Mouse (Mus musculus) layer of hippocampus, adult 11-12 months (tissue): ENCODE results near the gene Galnt14.

Experiments
- DNase-seq: peaks from one replicate; pipeline ENCODE4 v3.0.0; 2022; ENCODE audit warnings: low spot score

Gene Galnt14

DNA sequence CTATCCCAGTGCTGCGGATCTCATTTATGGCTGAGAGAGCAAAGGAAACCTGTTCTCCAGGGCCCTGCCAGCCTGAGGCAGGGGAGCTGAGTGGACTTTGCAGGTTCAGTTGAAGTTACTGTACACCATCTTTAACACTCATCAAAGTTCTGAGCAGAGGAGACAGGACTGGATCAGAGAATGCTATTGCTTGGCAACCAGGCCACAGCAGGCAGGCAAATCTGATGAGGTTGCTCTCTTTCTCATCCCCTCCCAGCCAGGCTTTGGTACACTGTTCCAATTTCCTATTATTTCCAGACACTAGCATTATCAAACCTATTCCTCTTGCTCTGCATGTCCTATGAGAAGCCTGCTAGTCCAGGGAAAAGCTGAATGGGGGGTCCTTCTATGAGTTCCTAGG, 41.3 kb downstream of the Galnt14 start:
- no peak for DNase-seq

DNA sequence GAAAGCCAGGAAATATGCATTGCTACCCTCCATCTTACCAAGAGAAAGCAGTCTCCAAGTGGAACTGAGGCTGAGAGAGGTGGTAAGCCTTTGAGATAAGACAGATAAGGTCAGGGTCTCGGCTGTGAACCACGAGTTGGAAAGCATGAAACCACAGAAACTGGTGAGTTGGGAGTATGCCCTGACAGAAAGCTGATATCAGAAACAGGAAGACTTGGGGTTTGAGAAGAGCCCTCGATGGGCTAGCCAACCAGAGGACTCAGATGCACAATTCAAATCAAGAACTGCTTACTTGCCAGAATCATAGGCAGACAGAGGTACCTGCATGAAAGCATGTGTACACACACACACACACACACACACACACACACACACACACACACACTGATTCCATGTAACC, 47.0 kb downstream of the Galnt14 start:
- DNase-seq: no peak

DNA sequence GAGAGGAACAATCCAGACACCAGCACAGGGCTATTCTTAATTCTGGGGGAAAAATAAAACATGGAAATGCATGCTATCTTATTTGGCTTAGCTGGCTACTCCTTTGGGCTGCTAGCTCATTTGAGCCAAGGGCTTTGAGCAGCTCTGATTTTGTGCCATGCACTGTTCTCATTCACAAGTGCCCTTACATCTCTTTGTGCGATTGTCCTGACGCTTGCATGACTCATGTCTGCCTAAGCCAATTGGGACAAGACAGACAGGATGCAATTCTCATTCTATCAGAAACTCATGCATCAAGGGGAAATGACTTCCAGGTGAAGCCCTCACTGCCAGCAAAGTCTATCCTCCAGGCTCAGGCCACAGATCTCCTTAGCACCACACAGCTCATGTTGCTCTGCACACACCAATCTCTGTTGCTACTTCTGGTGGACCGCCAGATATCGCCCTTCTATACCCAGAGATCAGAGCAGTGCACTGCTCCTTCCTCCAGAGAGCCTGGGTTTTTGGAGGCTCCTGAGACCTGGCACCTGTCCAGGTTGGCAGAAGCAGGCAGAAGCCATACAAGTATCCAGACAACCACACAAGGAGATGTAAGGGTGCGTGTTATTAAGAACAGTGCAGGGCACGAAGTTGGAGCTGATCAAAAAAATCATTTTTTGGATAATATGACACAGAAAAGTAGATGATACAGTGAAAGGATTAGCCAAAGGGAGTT, 51.4 kb downstream of the Galnt14 start:
- DNase-seq: no peak

DNA sequence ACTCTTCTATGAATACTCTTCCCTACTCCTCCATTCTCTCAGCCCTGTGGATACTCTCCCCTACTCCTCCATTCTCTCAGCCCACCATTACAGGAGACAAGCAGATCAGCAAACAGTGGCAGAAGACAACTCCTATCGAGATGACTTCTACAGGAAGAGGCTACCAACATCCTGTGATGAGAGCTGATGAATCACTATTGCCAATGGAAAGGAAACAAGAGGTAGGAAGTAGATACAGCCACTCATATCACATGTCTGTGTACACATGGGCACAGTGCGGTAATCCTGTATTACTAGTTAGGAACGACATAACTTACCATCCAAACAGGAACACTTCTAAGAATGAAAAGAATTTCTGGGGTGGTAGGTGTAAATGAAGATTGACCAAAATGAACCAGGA, 53.9 kb downstream of the Galnt14 start:
- no peak for DNase-seq

DNA sequence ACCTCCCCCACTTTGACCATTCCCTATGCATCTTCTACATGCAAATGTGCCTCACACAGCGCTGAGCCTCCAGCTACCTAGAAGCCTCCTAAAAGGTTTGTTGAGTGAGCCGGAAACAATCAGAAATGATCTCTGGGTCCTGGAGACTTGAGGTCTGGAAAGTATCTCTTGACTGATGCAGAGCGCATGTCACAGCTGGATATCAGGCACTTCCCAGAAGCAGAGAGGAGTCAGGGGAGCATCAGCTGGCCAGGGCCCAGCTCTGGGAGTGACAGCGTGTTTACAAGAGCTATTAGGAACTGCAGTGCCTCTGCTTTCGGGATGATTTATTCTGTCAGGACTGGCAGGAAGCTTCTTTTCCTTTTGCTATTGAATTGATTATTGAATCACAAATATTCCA, 56.0 kb downstream of the Galnt14 start:
- no peak for DNase-seq

DNA sequence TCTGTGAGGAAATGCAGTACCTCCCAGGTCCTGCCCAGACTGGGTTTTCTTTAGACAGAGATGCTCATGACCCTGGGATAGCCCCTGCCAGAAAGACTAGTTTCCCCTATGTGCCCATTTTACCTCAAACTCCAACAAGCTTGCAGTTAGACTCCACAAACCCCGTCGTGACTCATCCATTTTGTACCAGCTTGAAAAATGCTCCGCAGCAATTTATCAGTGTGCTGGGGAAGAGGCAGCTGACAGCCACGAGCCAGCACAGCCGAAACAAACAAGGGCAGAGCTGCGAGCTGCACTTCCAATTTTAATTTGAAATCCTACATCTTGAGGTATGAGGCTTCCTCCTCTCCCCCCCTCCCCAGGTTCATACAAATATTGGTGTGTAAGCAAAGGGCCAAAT, 60.9 kb downstream of the Galnt14 start:
- DNase-seq: peak; percentile 16

DNA sequence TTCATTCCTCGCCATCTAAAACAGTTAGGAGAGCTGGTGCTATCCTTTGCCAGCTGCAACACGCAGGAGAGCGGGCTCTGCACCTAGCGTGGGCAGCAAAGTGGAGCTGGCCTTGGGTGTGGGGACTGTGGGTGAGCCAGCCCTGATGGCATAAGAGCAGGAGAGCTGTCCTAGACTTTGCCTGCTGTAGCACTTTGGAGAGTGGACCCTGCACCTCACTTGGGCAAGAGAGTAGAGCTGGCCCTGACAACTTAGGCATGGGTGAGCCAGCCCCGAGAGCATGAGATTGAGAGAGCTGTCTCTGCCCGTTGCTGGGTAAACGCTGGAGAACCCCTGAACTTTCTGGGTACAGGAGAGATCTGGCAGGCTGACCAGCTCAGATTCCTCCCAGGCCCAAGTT, 68.6 kb downstream of the Galnt14 start:
- no peak for DNase-seq

DNA sequence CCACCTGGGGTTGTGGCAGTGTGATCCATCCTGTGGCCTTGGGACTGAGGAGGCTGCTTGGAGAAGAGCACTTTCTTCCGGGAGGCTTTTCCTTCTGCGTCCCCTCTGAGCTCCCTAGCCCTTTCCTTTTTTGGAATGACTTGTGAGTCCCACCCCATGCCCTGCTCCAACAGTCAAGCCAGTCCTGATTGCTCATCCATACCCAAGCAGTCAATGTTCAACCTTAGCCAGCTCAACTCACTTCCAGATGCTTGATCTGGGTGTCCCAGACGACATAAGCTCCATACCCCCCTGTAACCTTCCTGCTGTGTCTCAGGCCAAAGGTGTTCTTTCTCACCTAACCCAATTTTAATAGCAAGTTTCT, 70.2 kb downstream of the Galnt14 start:
- no peak for DNase-seq

DNA sequence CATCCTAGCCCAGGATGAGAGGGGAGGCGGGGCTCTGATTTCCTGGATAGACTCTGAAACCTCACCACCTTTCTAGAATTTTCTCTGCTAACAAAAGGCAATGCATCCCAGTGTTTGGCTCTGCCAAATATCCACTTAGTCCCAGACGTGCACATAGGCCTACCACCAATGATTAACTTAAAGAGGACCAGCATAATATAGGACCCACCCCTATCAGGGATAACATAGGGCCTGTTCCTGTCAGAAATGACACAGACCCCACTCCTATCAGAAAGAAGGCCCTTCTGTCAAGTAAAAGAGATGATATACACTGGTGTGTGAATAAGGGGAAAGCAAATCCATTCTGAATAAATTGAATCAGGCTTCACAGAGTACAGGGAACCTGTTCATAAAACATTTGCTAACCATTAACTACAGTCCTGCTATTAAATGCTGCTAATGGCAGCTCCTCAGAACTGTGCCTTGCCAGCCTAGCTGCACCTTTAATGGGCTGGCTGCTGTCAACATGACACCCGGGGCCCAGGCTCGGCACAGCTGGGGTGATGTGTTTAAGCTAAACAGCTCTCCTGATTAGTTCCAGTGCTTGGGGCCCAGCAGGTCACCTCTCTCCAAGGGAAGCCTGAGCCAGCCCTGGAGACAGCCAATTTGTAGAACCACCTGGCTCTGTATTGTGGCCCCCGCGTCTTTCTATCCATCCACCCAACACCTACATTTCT, 70.7 kb downstream of the Galnt14 start:
- DNase-seq: no peak

DNA sequence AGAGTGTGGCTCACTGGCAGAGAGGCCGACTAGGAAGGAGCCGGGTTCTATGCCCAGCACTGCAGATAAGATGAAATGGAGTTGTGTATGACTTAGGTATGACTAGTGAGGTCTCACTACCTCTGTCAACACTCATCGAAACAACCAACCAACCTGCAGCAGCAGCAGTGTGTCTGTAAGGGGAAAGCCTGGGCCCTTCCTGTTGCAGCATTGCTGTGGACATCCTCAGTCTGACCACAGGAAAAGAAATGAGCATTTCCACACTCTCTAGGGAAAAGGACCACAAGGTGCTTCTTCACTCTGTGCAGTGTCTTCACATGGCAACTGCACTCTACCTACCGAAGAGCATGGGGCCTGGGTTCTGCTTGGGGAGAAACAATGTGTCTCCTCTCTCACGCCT, 73.3 kb downstream of the Galnt14 start:
- no peak for DNase-seq

DNA sequence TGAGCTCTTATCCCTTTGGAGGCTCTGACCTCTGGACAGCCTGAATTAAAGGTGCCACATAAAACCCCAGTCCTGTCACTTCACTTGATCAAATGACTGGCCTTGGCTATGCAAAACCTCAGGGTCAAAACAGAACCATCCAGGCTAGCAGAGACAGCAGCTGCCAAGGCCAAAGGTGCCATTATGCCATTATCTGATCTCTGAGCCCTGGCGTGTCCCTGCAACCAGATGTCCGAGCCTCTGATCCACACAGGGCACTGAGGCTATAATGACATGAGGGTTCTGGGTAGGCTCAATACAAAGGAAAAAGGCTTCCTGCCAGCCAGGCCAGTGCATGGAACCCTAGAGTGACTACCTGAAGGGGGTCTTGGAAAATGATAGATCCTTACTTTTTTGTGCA, 75.4 kb downstream of the Galnt14 start:
- DNase-seq: no peak

DNA sequence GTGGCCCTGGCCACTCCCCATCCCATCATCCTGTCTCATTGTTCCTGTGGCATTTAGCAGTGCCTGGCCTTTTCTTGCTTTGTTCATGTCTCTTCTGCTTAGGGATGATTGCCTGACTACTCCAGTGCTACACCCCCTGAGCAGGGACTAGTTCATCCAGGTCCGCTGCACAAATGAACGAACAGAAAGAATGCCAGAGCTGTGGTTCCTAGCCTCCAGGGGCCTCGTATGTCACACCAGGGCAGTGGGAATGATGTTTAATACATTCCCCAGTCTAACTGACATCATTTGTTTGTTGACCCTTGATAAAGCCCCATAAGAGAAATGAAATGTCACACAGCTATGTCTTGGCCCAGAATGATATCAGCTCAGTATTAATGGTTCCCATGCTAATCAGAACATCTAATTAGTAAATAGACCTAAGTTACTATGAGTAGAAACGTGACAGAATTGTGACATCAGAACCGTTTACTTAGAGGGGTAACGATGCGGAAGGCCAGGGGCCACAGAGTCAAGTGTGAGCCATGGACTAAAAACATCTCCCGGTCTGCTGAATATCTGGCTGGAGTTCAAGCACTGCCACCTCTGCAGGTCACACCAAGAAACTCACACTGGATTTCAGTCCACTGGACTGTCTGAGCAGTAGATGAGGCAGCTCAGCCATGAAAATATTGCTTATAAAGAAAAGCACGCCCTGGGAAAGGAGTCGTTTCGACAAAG, 76.1 kb downstream of the Galnt14 start:
- DNase-seq: no peak

DNA sequence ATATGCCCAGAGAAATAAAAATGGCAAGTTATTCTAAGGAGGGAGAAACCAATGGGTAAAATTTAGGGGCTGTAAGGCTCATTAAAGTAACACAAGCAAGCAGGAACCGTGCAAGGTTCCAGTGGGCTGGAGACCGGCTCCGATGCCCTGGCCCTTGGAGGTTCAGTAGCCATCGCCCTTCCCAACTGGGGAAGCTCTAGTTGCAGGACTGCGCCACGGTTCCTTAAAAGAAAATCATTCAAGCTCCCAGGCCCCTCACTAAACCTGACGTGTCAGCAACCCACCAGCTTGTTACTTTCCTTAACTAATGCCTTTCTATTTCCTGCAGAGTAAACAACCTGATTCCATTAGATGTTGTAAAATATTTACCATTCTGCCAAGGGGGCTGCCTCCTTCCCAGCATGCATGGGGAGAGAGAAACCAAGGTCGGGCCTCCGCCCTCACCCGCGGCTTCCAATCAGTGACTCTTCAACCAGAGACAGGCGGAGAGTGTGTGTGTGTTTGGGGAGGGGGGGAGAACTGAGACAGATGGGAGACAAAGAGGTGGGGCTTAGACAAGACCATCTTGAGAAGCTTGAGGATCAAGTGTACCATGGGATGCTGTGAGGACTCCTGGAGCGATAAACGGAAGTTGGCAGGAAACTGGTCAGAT, 81.9 kb downstream of the Galnt14 start:
- no peak for DNase-seq

DNA sequence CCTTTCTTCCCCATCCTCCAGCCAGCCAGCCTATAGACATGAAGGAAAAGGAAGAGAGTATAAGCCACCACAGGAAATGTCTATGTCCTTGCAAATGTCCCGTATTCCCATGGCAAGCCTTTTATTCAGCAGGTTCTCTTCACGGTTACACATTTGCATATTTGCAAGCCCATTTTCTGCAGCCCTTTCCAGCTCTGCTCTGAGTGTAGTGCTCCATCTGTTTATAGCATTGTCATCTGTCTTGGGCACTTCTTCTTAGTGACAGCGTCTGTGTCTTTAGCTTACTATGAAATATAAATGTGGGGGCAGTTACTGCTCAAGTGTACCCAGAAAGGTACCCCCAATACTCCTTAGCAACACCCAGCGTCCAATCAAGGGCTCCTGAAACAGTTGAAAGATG, 83.3 kb downstream of the Galnt14 start:
- peak; percentile 13 for DNase-seq

DNA sequence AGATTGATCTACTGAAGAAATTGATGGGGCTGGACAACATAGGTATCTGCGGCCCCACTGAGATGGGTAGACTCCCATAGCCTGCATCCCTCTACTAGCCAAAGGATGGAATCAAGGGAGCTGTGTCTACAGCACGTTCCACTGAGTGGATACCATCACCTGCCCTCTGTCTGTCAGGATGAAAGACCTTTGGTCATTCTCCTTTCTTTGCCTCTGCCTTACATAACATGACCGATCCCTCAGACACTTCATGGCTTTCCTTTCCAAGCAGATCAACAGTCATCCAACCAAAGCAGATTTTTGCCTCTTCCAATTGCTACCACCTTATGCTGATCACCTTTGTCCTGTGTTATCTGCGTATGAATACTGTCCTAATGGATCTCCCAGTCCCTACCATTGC, 90.2 kb downstream of the Galnt14 start:
- no peak for DNase-seq

DNA sequence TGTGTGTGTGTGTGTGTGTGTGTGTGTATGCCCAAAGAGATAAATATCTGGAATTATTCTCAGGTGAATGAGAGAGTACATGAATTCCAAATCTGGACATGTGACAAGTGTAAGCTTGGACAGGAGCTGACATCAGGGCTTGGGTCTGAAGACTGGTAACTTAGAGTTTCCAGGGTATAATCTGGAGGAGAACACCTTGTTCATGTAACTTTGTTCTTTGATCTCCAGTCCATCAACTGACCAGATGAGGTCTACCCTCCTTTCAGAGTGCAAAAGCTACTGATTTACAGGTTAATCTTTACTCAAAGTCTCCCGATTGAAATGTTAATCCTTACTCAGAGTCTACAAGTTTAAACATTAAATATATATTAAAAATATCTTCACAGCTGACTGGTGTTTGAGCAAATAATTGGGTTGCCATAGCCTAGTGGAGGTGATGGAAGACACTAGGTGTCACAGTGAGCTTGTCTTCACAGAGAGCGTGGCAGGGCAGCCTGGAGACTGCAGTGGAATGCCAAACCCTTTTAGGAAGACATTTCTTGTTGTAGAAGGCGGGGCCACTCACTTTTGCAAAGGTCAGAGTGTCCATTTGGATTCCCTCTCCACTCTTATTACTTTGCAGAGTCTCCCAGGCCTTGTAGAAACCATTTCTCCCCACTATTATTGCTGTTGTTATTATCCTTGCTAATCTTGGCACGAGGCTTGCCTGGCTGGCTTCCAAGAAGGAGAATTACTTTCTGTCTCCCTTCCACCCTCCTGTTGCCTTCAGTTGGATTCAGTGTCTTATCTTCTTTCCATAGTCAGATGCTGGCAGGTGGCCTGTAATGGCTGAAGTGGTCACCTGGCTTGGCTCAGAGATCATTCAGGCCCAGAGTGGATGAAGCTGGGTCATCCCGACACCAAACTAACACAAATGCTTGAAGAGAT, 107.4 kb downstream of the Galnt14 start:
- no peak for DNase-seq

DNA sequence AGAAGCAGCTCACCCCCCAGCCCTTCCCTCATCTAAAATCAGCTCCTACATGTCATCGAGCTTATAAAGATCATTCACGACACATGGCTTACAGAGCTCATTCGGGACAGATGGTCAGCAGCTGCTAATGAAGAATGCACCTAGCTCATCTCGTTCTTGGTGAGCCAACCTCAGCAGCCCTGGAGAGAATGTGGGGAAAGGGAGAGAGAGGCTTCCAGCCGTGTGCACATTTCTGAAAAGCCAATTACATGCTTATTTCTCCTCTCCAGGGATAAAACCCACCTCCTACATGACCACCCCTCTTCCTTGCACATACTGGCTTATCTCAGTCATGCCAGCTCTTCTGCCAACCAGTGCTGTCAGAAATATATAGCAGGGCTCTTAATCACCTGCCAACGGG, 110.3 kb downstream of the Galnt14 start:
- no peak for DNase-seq

DNA sequence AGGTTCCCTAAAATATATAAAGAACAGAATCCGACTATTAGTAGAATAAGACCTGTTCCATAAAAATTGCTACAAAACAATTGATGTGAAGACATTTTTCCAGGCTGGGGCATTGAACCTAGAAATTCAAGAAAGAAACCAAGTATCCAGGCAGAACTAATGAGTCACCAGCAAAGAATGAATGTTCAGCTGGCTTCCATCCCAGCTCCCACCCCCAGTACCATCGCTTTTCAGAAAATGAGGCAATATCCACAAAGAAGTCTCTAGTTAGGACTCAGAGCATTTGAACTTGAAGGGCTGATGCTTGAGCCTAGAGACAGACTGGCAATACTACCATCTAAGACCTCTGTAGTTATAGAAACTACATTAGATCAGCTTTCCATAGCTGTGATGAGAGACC, 118.2 kb downstream of the Galnt14 start:
- DNase-seq: no peak

DNA sequence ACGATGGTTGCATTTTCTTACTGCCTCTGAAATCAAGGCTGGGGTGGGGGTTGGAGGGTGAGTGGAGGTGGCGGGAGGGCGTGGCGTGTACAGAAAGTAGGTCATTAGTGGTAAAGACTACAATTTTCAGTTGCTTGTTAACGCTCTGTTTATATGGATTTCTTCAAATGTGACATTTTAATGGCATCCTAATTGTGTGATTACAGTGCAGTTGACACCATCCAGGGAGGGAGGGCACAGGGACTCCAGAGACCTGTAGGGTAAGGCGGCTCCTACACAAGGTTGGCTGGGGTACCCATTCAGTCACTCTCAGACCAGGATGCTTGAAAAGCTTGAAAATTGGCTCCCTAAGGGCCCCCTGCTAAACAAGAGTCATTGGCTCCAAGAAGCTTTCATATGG, 122.7 kb downstream of the Galnt14 start:
- no peak for DNase-seq

DNA sequence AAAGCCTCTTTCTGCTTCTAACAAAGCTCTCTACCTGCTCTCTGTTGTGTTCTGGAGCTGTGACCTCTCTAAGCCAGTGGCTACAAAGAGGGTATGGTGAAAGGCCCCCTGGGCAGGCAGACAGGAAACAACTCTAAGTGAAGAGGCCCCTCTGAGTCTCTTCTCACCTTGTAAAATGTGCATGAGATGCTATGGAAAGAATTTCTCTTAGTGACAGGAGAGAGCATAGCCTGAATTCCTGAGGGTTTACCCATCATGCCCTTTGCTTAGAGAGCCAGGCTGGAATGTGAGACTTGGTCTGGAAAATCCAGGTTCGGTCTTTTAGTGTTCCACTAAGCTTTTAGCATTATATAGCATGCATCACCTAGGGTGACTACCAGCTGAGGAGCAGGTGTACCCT, 136.1 kb downstream of the Galnt14 start:
- DNase-seq: no peak

DNA sequence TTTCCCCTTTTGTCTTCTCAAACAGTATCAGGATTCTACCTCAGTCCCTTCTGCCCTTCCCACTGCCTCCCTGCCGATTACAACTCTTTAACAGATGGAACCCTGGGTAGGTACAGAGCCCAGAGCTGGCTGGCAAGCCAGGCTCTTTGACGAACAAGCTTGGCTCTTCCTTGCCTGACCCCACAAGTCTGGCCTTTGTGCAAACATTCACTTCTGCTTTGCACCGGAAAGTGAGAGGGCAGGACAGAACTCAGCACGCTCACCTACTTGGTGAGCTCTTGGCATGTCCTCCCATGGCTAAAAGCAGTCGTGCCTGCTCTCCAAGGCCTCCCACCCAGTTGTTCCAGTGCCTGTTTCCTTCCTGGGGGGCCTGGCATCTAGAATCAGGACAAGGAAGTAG, 137.4 kb downstream of the Galnt14 start:
- no peak for DNase-seq

DNA sequence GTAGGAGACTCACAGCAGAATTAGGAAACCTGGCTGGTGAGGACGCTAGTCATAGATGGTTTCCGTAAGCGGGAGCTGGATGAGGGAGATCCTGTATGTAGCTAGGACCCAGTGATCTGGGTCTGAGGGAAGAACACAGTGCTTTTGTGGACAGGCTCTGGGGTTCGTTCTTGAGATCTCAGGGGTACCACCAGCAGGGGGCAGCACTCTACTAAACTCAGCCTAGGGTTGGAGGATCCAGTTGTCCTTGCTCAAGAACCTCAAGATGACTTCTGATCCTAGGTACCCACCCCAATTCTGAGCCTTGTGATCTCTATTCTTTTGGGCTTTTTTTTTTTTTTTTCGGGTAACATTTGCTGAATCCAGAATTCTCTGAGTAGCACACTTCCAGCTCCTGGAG, 137.8 kb downstream of the Galnt14 start:
- DNase-seq: peak; percentile 69
